Mouse (Mus musculus) ES-E14 (cell line): ENCODE data around the gene Ezh2. TPM values are rescaled to one million over a fixed set of nuclear protein-coding genes. Genes with fewer than 3 reads are reported as not detected.

Experiments used
- DNase-seq: peaks from one replicate; pipeline ENCODE4 v3.0.0-alpha.2; 2013; ENCODE audit warnings: low read depth, low spot score
- H3K27ac ChIP-seq: 2 replicates; pipeline ENCODE4 v1.5.1; 2012; ENCODE audit warnings: low read depth, mild to moderate bottlenecking, low read length, moderate library complexity, mixed read lengths; ENCODE audit not compliant: poor library complexity, insufficient read depth, severe bottlenecking
- H3K36me3 ChIP-seq: 2 replicates; pipeline ENCODE4 v1.6.1; 2012; ENCODE audit warnings: mild to moderate bottlenecking, low read length, moderate library complexity, mixed read lengths; ENCODE audit not compliant: control insufficient read depth, poor library complexity, insufficient read depth, severe bottlenecking
- H3K4me1 ChIP-seq, 2 experiments: fragments of 150-350 bp in 1 of 2; sonication (generic) in 1 of 2; 2 replicates each; pipeline ENCODE4 v1.6.1; 2012; ENCODE audit warnings: low read length in 2 of 2, mild to moderate bottlenecking in 1 of 2, mixed read lengths in 1 of 2; ENCODE audit not compliant: control insufficient read depth in 2 of 2, insufficient read depth in 2 of 2, poor library complexity in 1 of 2
- H3K4me3 ChIP-seq, 2 experiments: fragments of 150-350 bp in 1 of 2; sonication (generic) in 1 of 2; 2 replicates each; pipeline ENCODE4 v1.5.1; 2012; ENCODE audit warnings: low read length in 2 of 2, low read depth in 1 of 2, mild to moderate bottlenecking in 1 of 2, mixed read lengths in 1 of 2; ENCODE audit not compliant: insufficient read depth in 1 of 2, poor library complexity in 1 of 2, severe bottlenecking in 1 of 2
- H3K9ac ChIP-seq: 2 replicates; pipeline ENCODE4 v1.6.1; 2012; ENCODE audit warnings: low read depth, mild to moderate bottlenecking, low read length, mixed read lengths; ENCODE audit not compliant: poor library complexity, insufficient read depth, severe bottlenecking
- H3K9me3 ChIP-seq: fragments of 150-350 bp; sonication (generic); 2 replicates; pipeline ENCODE4 v1.6.1; 2012; ENCODE audit warnings: low read depth, mild to moderate bottlenecking, low read length; ENCODE audit not compliant: control insufficient read depth, insufficient read depth
- CHD2 ChIP-seq: IDR thresholded peaks from 2 replicates; pipeline ENCODE4 v1.6.1; 2014; ENCODE audit warnings: mild to moderate bottlenecking, low read depth, low read length, inconsistent platforms
- HCFC1 ChIP-seq: IDR thresholded peaks from 2 replicates; pipeline ENCODE4 v1.6.1; 2012; ENCODE audit warnings: low read length, inconsistent platforms, borderline replicate concordance; ENCODE audit not compliant: insufficient read depth
- MAFK ChIP-seq: IDR thresholded peaks from 2 replicates; pipeline ENCODE4 v1.6.1; 2014; ENCODE audit warnings: mild to moderate bottlenecking, low read depth, low read length, inconsistent platforms; ENCODE audit not compliant: insufficient read depth
- ZC3H11A ChIP-seq: IDR thresholded peaks from 2 replicates; pipeline ENCODE4 v1.6.1; 2012; ENCODE audit warnings: low read depth, mild to moderate bottlenecking, inconsistent platforms, low read length, borderline replicate concordance
- ZNF384 ChIP-seq: IDR thresholded peaks from 2 replicates; pipeline ENCODE4 v1.6.1; 2012; ENCODE audit warnings: low read depth, low read length, inconsistent platforms
- in situ Hi-C, 2 experiments: fragments of 600-800 bp; cut with MboI; formaldehyde crosslinking; loops; one replicate each; pipeline ENCODE4 v1.15.1; 2025; ENCODE audit warnings: low sequenced_read_pairs in 2 of 2, inconsistent platforms in 1 of 2; ENCODE audit not compliant: unreplicated experiment in 2 of 2
- total RNA-seq: library from RNA; depleted of rRNA; stranded (reverse); fragments of 300-350 nt; gene quantifications from 2 replicates; pipeline ENCODE4 v1.2.3, GENCODE M21; 2012; rRNA removed

The Ezh2 gene
- total RNA-seq, 1 experiment = 68.9 TPM

- Histone ChIP-seq H3K4me3 (no peak overlapping the region), H3K36me3 (no peaks in the 10 kb centered on the region), H3K9me3 (no peaks in the 10 kb centered on the region), H3K27ac (no peak overlapping the region), H3K9ac (no peak overlapping the region), H3K4me1 (peaks cover 0 to 2% of the 10 kb centered on the region in 2 experiments; a peak in 1 of 4 replicates)
- TF ChIP-seq ZC3H11A (no peak), CHD2 (no peak), ZNF384 (no peak), HCFC1 (no peak), MAFK (no peak)
- in situ Hi-C loops = no loop called here
- peak; percentile 27 for DNase-seq
Observed at GRCm38 (mm10) chr6:47494562-47494961, 100.6 kb downstream of the Ezh2 start.

- Histone ChIP-seq H3K4me3 (no peak overlapping the region), H3K27ac (no peak overlapping the region), H3K9me3 (no peaks in the 10 kb centered on the region), H3K4me1 (peaks cover 0 to 2% of the 10 kb centered on the region in 2 experiments; a peak in 1 of 4 replicates), H3K9ac (no peak overlapping the region), H3K36me3 (peaks cover 3% of the 10 kb centered on the region; the same call in 1 of the 2 replicates)
- in situ Hi-C loops = no loop called here
- TF ChIP-seq MAFK = no peak
- no peak for TF ChIP-seq ZNF384
- no peak for TF ChIP-seq HCFC1
- TF ChIP-seq ZC3H11A = no peak
- TF ChIP-seq CHD2 = no peak
- no peak for DNase-seq
Observed at GRCm38 (mm10) chr6:47482027-47482426, 113.1 kb downstream of the Ezh2 start.

Other genes starting within 250 kb of the Ezh2 start
- gene Cul1, start 141.9 kb downstream of the Ezh2 start, total RNA-seq = 91.0 and 123 TPM in 2 replicates
- gene Pdia4, start 218.1 kb upstream of the Ezh2 start, total RNA-seq = 429 and 516 TPM in 2 replicates
- gene Zfp786, start 235.5 kb upstream of the Ezh2 start, total RNA-seq = 2.0 and 2.2 TPM in 2 replicates
- 3.8 and 4.3 TPM in 2 replicates for gene Zfp398, start 240.3 kb upstream of the Ezh2 start, total RNA-seq